Mouse (Mus musculus) ES-E14 (cell line): ENCODE data around the gene Ssb.
A peak's percentile ranks its signal among the peaks of the same experiment; 100 is the strongest.

ENCODE experiments used
- HCFC1 ChIP-seq: IDR thresholded peaks from 2 replicates; pipeline ENCODE4 v1.6.1; 2012; ENCODE audit warnings: low read length, inconsistent platforms, borderline replicate concordance; ENCODE audit not compliant: insufficient read depth
- MAFK ChIP-seq: IDR thresholded peaks from 2 replicates; pipeline ENCODE4 v1.6.1; 2014; ENCODE audit warnings: mild to moderate bottlenecking, low read depth, low read length, inconsistent platforms; ENCODE audit not compliant: insufficient read depth
- ZC3H11A ChIP-seq: IDR thresholded peaks from 2 replicates; pipeline ENCODE4 v1.6.1; 2012; ENCODE audit warnings: low read depth, mild to moderate bottlenecking, inconsistent platforms, low read length, borderline replicate concordance
- ZNF384 ChIP-seq: IDR thresholded peaks from 2 replicates; pipeline ENCODE4 v1.6.1; 2012; ENCODE audit warnings: low read depth, low read length, inconsistent platforms

DNA sequence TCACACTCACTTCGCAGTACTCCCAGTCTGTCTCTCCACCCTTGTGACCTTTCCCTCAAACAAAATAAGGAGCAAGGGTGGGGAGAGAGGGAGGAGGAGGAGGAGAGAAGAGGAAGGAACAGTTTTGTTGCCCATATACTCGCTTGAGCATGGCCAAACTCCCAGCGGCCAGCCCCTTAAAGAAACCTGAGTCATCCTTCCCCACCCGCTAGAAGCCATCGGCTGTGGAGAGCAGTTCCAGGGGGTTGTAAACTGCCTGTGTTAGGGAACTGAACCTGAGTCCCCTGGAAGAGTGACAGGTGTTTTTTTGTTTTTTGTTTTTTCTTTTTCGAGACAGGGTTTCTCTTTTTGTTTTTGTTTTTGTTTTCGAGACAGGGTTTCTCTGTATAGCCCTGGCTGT is 29.5 kb downstream of the Ssb start:
- 0 out of 2 replicates have a peak, but pooled peaks have one; percentile 56 for TF ChIP-seq MAFK
- TF ChIP-seq ZNF384 = no peak
- no peak for TF ChIP-seq ZC3H11A
- no peak for TF ChIP-seq HCFC1
